ENCODE assay signal across 9 mouse cellular contexts in genomic region chrX:72819594-72819993, GRCm38 (mm10). TPM values are rescaled to one million over a fixed set of nuclear protein-coding genes. Genes with fewer than 3 reads are reported as not detected.
DNase-seq lines count a peak whose midpoint lies in the region; ATAC-seq and TF ChIP-seq lines count a peak whose summit lies in the region.
"Had no signal": no experiment of that assay in that cellular context is flagged by ENCODE, and none has a peak within 500 bp of the region (broad histone marks: within the 10 kb centered on the region; RNA-seq: fewer than 3 reads in every experiment).

No protein-coding gene starts in this region.

- WGBS in heart, embryonic 11.5 days (ENCODE audit: insufficient replicate concordance) = 4% methylated on average over 5 of the region's 5 CpGs
- WGBS in forebrain, embryonic 13.5 days = 7% methylated on average over 5 of the region's 5 CpGs
- 7% methylated on average over 5 of the region's 5 CpGs for WGBS in limb, embryonic 11.5 days
- WGBS in neural tube, embryonic 14.5 days = 4% methylated on average over 5 of the region's 5 CpGs

- no peaks in the 10 kb centered on the region for H3K4me1 ChIP-seq in heart, embryonic 11.5 days (ENCODE audit: control insufficient read depth, insufficient read depth, low read length)
- H3K4me1 ChIP-seq in bone marrow macrophage, adult 2 months (ENCODE audit: control insufficient read depth, insufficient read depth, low read length) = no peaks in the 10 kb centered on the region
- no peaks in the 10 kb centered on the region for H3K4me1 ChIP-seq in forebrain, embryonic 13.5 days
- no peaks in the 10 kb centered on the region for H3K4me1 ChIP-seq in limb, embryonic 11.5 days (ENCODE audit: control insufficient read depth, insufficient read depth, low read length)
- H3K4me1 ChIP-seq in neural tube, embryonic 14.5 days (ENCODE audit: control insufficient read depth, insufficient read depth, low read length) = no peaks in the 10 kb centered on the region
- H3K4me1 ChIP-seq: neural tube, embryonic 13.5 days had no signal

- peaks cover 10% of the 10 kb centered on the region; the same call in 1 of the 2 replicates for H3K27me3 ChIP-seq in heart, embryonic 11.5 days (ENCODE audit: control insufficient read depth, insufficient read depth, low read length)
- H3K27me3 ChIP-seq in forebrain, embryonic 13.5 days = no peaks in the 10 kb centered on the region
- H3K27me3 ChIP-seq in limb, embryonic 11.5 days (ENCODE audit: control insufficient read depth, insufficient read depth, low read length) = 0 out of 2 replicates have a peak, but pooled peaks cover under 1% of the 10 kb centered on the region
- no peaks in the 10 kb centered on the region for H3K27me3 ChIP-seq in neural tube, embryonic 14.5 days (ENCODE audit: control insufficient read depth, insufficient read depth, low read length)

- no peak for ATAC-seq in heart, embryonic 11.5 days (replicated peaks; ENCODE audit: insufficient number of reproducible peaks, low FRiP score, low TSS enrichment)
- peak; percentile 51; the same call in 1 of the 2 replicates for ATAC-seq in forebrain, embryonic 13.5 days
- no peak for ATAC-seq in limb, embryonic 11.5 days (ENCODE audit: insufficient number of reproducible peaks, low FRiP score, low TSS enrichment, low read depth)
- peak; percentile 34 for ATAC-seq in neural tube, embryonic 14.5 days (ENCODE audit: low read depth)

- peak; percentile 0 to 9 for DNase-seq in heart, adult 9 months (ENCODE audit: low spot score in 2 of 2)
- peak; percentile 24 to 63 for DNase-seq in kidney, adult 8-10 months
- DNase-seq in limb, embryonic 11.5 days (ENCODE audit: low spot score) = peak; percentile 83
- peak; percentile 35 for DNase-seq in thymus, postnatal 0 days (ENCODE audit: low spot score)

- no peak for TF ChIP-seq POLR2A in bone marrow macrophage, adult 2 months (IDR thresholded peaks at IDR 0.05; ENCODE audit: borderline replicate concordance, low read depth, low read length)

- no peak overlapping the region for H3K4me2 ChIP-seq in heart, embryonic 11.5 days
- H3K4me2 ChIP-seq in forebrain, embryonic 13.5 days = no peak overlapping the region
- no peak overlapping the region for H3K4me2 ChIP-seq in limb, embryonic 11.5 days (ENCODE audit: low read depth, severe bottlenecking)
- H3K4me2 ChIP-seq in neural tube, embryonic 14.5 days (ENCODE audit: low read depth, low read length) = no peak overlapping the region
- H3K4me2 ChIP-seq: neural tube, embryonic 13.5 days had no signal

- no peaks in the 10 kb centered on the region for H3K36me3 ChIP-seq in heart, embryonic 11.5 days (ENCODE audit: control insufficient read depth, insufficient read depth, low read length)
- H3K36me3 ChIP-seq in forebrain, embryonic 13.5 days (ENCODE audit: poor library complexity, severe bottlenecking) = no peaks in the 10 kb centered on the region
- no peaks in the 10 kb centered on the region for H3K36me3 ChIP-seq in limb, embryonic 11.5 days (ENCODE audit: control insufficient read depth, insufficient read depth, low read length)
- H3K36me3 ChIP-seq in neural tube, embryonic 14.5 days (ENCODE audit: control insufficient read depth, insufficient read depth, low read length) = no peaks in the 10 kb centered on the region
- H3K36me3 ChIP-seq: neural tube, embryonic 13.5 days had no signal

- H3K27ac ChIP-seq in heart, embryonic 11.5 days (ENCODE audit: low read depth, low read length) = no peak overlapping the region
- no peak overlapping the region for H3K27ac ChIP-seq in bone marrow macrophage, adult 2 months (ENCODE audit: insufficient read depth, low read depth, low read length)
- no peak overlapping the region for H3K27ac ChIP-seq in forebrain, embryonic 13.5 days
- H3K27ac ChIP-seq in limb, embryonic 11.5 days (replicated peaks; ENCODE audit: low read depth, low read length) = no peak overlapping the region
- no peak overlapping the region for H3K27ac ChIP-seq in neural tube, embryonic 14.5 days (ENCODE audit: low read depth, low read length)
- H3K27ac ChIP-seq: neural tube, embryonic 13.5 days had no signal

- no peak overlapping the region for H3K4me3 ChIP-seq in heart, embryonic 11.5 days (ENCODE audit: low read depth, low read length)
- H3K4me3 ChIP-seq in bone marrow macrophage, adult 2 months (ENCODE audit: insufficient read depth, low read length) = no peak overlapping the region
- no peak overlapping the region for H3K4me3 ChIP-seq in forebrain, embryonic 13.5 days
- H3K4me3 ChIP-seq in limb, embryonic 11.5 days (ENCODE audit: low read depth, low read length) = no peak overlapping the region
- no peak overlapping the region for H3K4me3 ChIP-seq in neural tube, embryonic 14.5 days (ENCODE audit: low read depth, low read length)
- H3K4me3 ChIP-seq: neural tube, embryonic 13.5 days had no signal

- no peak overlapping the region for H3K9ac ChIP-seq in heart, embryonic 11.5 days (ENCODE audit: low read depth, low read length)
- H3K9ac ChIP-seq in forebrain, embryonic 13.5 days = no peak overlapping the region
- H3K9ac ChIP-seq in limb, embryonic 11.5 days (ENCODE audit: low read length) = no peak overlapping the region
- no peak overlapping the region for H3K9ac ChIP-seq in neural tube, embryonic 14.5 days (replicated peaks; ENCODE audit: low read depth, low read length)
- H3K9ac ChIP-seq: neural tube, embryonic 13.5 days had no signal

- TF ChIP-seq CTCF in bone marrow macrophage, adult 2 months (IDR thresholded peaks at IDR 0.05; ENCODE audit: low read depth, low read length) = peak; percentile 40

- no peaks in the 10 kb centered on the region for H3K9me3 ChIP-seq in heart, embryonic 11.5 days (replicated peaks; ENCODE audit: control insufficient read depth, low read length)
- H3K9me3 ChIP-seq in forebrain, embryonic 13.5 days (replicated peaks) = no peaks in the 10 kb centered on the region
- no peaks in the 10 kb centered on the region for H3K9me3 ChIP-seq in limb, embryonic 11.5 days (ENCODE audit: control insufficient read depth, low read length)
- H3K9me3 ChIP-seq in neural tube, embryonic 14.5 days (ENCODE audit: control insufficient read depth, low read length) = no peaks in the 10 kb centered on the region
- H3K9me3 ChIP-seq: neural tube, embryonic 13.5 days had no signal

RNA-seq across cellular contexts. Expression of gene Gabrq, which starts 5.4 kb away (rescaled TPM):
- polyA plus RNA-seq in heart, embryonic 11.5 days (2014; fragmentation: Nextera tagmentation; extraction: Ambion mirVana) = 0.17 TPM in 1 of 2 replicates, not detected in the other
- polyA plus RNA-seq in bone marrow macrophage, adult 2 months (2012; ENCODE audit: insufficient read depth, insufficient read length, missing spikeins) = not detected in 2 replicates
- polyA plus RNA-seq in forebrain, embryonic 13.5 days (2015; fragmentation: Nextera tagmentation; extraction: Ambion mirVana) = 1.5 and 1.9 TPM in 2 replicates
- polyA plus RNA-seq in limb, embryonic 11.5 days (2014; fragmentation: Nextera tagmentation; extraction: Ambion mirVana) = 0.11 and 0.12 TPM in 2 replicates
- 3.4 and 4.5 TPM in 2 replicates for polyA plus RNA-seq in neural tube, embryonic 14.5 days (2014; fragmentation: Nextera tagmentation; extraction: Ambion mirVana)
- polyA plus RNA-seq in thymus, postnatal 0 days (2015; fragmentation: Nextera tagmentation; extraction: Ambion mirVana) = not detected in 2 replicates

Comparison
In these comparisons a context has a peak if more than half of its experiments do, and no peak if none do; other contexts are left out.
1. DNase-seq: peak in every context shown above with its lines; median percentile 83 in limb, embryonic 11.5 days; 44 in kidney, adult 8-10 months; 35 in thymus, postnatal 0 days; 4 in heart, adult 9 months.
2. ATAC-seq: peak in forebrain, embryonic 13.5 days (single experiment) and neural tube, embryonic 14.5 days (single experiment); none in heart, embryonic 11.5 days (single experiment) and limb, embryonic 11.5 days (single experiment).